Mouse (Mus musculus): ENCODE measurements around the gene Gm31371.
"Not testable (repeated sequence)": the region's sequence is repeated elsewhere in the genome, so short reads cannot be mapped to it uniquely, and the experiment has no call there.

The Gm31371 gene

GRCm38 (mm10) chr8:19903092-19903491 lies at the start of gene Gm31371:
Gm31371 (plus strand) TSS chr8:19903392.
- not testable (repeated sequence) for DNase-seq

- DNase-seq: not testable (repeated sequence)
Measured at GRCm38 (mm10) chr8:19906425-19907055, 3.3 kb downstream of the Gm31371 start.

GRCm38 (mm10) chr8:19908841-19909321 lies 5.7 kb downstream of the Gm31371 start:
- DNase-seq: not testable (repeated sequence)

GRCm38 (mm10) chr8:19919086-19919485 lies 15.9 kb downstream of the Gm31371 start:
- not testable (repeated sequence) for DNase-seq

GRCm38 (mm10) chr8:19934274-19934673 lies 31.1 kb downstream of the Gm31371 start:
- DNase-seq: not testable (repeated sequence)

GRCm38 (mm10) chr8:19935541-19936030 lies 32.4 kb downstream of the Gm31371 start:
- DNase-seq: not testable (repeated sequence)

GRCm38 (mm10) chr8:19960935-19961334 lies 57.7 kb downstream of the Gm31371 start:
- no peak for DNase-seq

GRCm38 (mm10) chr8:19963766-19964165 lies 60.6 kb downstream of the Gm31371 start:
- DNase-seq: not testable (repeated sequence)

GRCm38 (mm10) chr8:19968151-19968550 lies 65.0 kb downstream of the Gm31371 start:
- peak; percentile 28 for DNase-seq

- DNase-seq: not testable (repeated sequence)
Measured at GRCm38 (mm10) chr8:19975237-19975636, 72.0 kb downstream of the Gm31371 start.
